Mouse (Mus musculus) stomach, postnatal 0 days (tissue): ENCODE data around the gene Tpm1. TPM values are rescaled to one million over a fixed set of nuclear protein-coding genes. Genes with fewer than 3 reads are reported as not detected.

Experiments
- ATAC-seq: fragments of 200-750 bp; cut with Nextera tagmentation; 2 replicates; pipeline ENCODE4 v1.8.0; 2017; ENCODE audit not compliant: low FRiP score, low TSS enrichment
- DNase-seq: peaks from one replicate; pipeline ENCODE4 v3.0.0-alpha.2; 2016; ENCODE audit warnings: low spot score
- H3K27ac ChIP-seq: fragments of 300-500 bp; sonication (generic); replicated peaks from 2 replicates; pipeline ENCODE4 v1.5.1; 2014; ENCODE audit warnings: mild to moderate bottlenecking, control low read depth
- H3K27me3 ChIP-seq: fragments of 300-500 bp; sonication (generic); 2 replicates; pipeline ENCODE4 v1.6.1; 2014; ENCODE audit warnings: low read length; ENCODE audit not compliant: control insufficient read depth, insufficient read depth
- H3K36me3 ChIP-seq: fragments of 300-500 bp; sonication (generic); 2 replicates; pipeline ENCODE4 v1.6.1; 2014; ENCODE audit warnings: low read length, mixed read lengths; ENCODE audit not compliant: control insufficient read depth, insufficient read depth
- H3K4me1 ChIP-seq: fragments of 300-500 bp; sonication (generic); replicated peaks from 2 replicates; pipeline ENCODE4 v1.6.1; 2014; ENCODE audit warnings: antibody characterized with exemption; ENCODE audit not compliant: control insufficient read depth, insufficient read depth
- H3K4me2 ChIP-seq: fragments of 300-500 bp; sonication (generic); replicated peaks from 2 replicates; pipeline ENCODE4 v1.6.1; 2014; ENCODE audit warnings: low read depth, mild to moderate bottlenecking, control low read depth, moderate library complexity
- H3K4me3 ChIP-seq: fragments of 300-500 bp; sonication (generic); 2 replicates; pipeline ENCODE4 v1.5.1; 2014; ENCODE audit warnings: low read depth, low read length, control low read depth
- H3K9ac ChIP-seq: fragments of 300-500 bp; sonication (generic); 2 replicates; pipeline ENCODE4 v1.6.1; 2014; ENCODE audit warnings: mild to moderate bottlenecking, low read length, control low read depth, mixed read lengths
- H3K9me3 ChIP-seq: fragments of 300-500 bp; sonication (generic); 2 replicates; pipeline ENCODE4 v1.6.1; 2016; ENCODE audit warnings: low read length; ENCODE audit not compliant: control insufficient read depth
- CTCF ChIP-seq: IDR thresholded peaks from 2 replicates; pipeline ENCODE4 v1.5.1; 2016; ENCODE audit warnings: antibody characterized with exemption, low read depth, mild to moderate bottlenecking, moderate library complexity
- EP300 ChIP-seq: optimal IDR thresholded peaks from 2 replicates; pipeline ENCODE3; 2016; ENCODE audit warnings: antibody characterized with exemption
- WGBS: fragments of 180-500 bp; shearing (Covaris S2); extraction: QIAGEN DNeasy Blood & Tissue Kit; methylation state at CpG from one replicate; pipeline ENCODE4 v1.1.7; 2014; 5-methylcytosine and 5-hydroxymethylcytosine counted together
- polyA plus RNA-seq: library from polyadenylated mRNA; unstranded; fragments of >200 nt; fragmentation: Nextera tagmentation; extraction: Ambion mirVana; gene quantifications from 2 replicates; pipeline ENCODE4 v1.2.1, GENCODE M21; 2015

Tpm1 gene
- polyA plus RNA-seq, 1 experiment from 2014 or later: 2,538 TPM

GRCm38 (mm10) chr9:67089167-67089566, 40.0 kb upstream of the Tpm1 start:
- WGBS: 37% methylated on average over 5 of the region's 5 CpGs
- Histone ChIP-seq H3K27me3 (no peaks in the 10 kb centered on the region), H3K4me1 (no peaks in the 10 kb centered on the region), H3K4me3 (no peak overlapping the region), H3K36me3 (no peaks in the 10 kb centered on the region), H3K27ac (no peak overlapping the region), H3K9ac (no peak overlapping the region), H3K4me2 (no peak overlapping the region), H3K9me3 (no peaks in the 10 kb centered on the region)
- TF ChIP-seq CTCF (no peak), EP300 (no peak)
- no peak for ATAC-seq
- DNase-seq: no peak

- no peaks in the 10 kb centered on the region for H3K9me3 ChIP-seq
- no peak overlapping the region for H3K4me3 ChIP-seq
- no peak for TF ChIP-seq EP300
- no peak for TF ChIP-seq CTCF
- no peaks in the 10 kb centered on the region for H3K36me3 ChIP-seq
- ATAC-seq: peak; percentile 58; the same call in 1 of the 2 replicates
- WGBS: 49% methylated on average over 4 of the region's 4 CpGs
- peak; percentile 45 for DNase-seq
- no peaks in the 10 kb centered on the region for H3K27me3 ChIP-seq
- H3K27ac ChIP-seq: no peak overlapping the region
- H3K4me1 ChIP-seq: 0 out of 2 replicates have a peak, but pooled peaks cover 2% of the 10 kb centered on the region
- no peak overlapping the region for H3K9ac ChIP-seq
- no peak overlapping the region for H3K4me2 ChIP-seq
Measured at GRCm38 (mm10) chr9:67083801-67084200, 34.6 kb upstream of the Tpm1 start.

GRCm38 (mm10) chr9:67081688-67082087, 32.5 kb upstream of the Tpm1 start:
- 40% methylated on average over 5 of the region's 5 CpGs for WGBS
- ATAC-seq: peak; percentile 24; the same call in 1 of the 2 replicates
- Histone ChIP-seq H3K4me3 (no peak overlapping the region), H3K9ac (no peak overlapping the region), H3K4me1 (0 out of 2 replicates have a peak, but pooled peaks cover 2% of the 10 kb centered on the region), H3K27ac (no peak overlapping the region), H3K9me3 (no peaks in the 10 kb centered on the region), H3K27me3 (no peaks in the 10 kb centered on the region), H3K36me3 (no peaks in the 10 kb centered on the region), H3K4me2 (no peak overlapping the region)
- no peak for TF ChIP-seq CTCF
- TF ChIP-seq EP300: no peak
- peak; percentile 33 for DNase-seq

GRCm38 (mm10) chr9:67077658-67078319, 28.6 kb upstream of the Tpm1 start:
- Histone ChIP-seq H3K4me2 (no peak overlapping the region), H3K27ac (peak overlapping the region; percentile 65), H3K36me3 (no peaks in the 10 kb centered on the region), H3K9me3 (no peaks in the 10 kb centered on the region), H3K9ac (no peak overlapping the region), H3K4me1 (0 out of 2 replicates have a peak, but pooled peaks cover 2% of the 10 kb centered on the region), H3K27me3 (no peaks in the 10 kb centered on the region), H3K4me3 (no peak overlapping the region)
- ATAC-seq (peak; percentile 82), DNase-seq (peak; percentile 54)
- TF ChIP-seq CTCF (peak; percentile 24), EP300 (no peak)
- 22% methylated on average over 8 of the region's 8 CpGs for WGBS

- WGBS: 57% methylated on average over 7 of the region's 7 CpGs
- Histone ChIP-seq H3K27ac (peak overlapping the region; percentile 65; the same call in 1 of the 2 replicates), H3K4me3 (no peak overlapping the region), H3K4me2 (no peak overlapping the region), H3K36me3 (no peaks in the 10 kb centered on the region), H3K9me3 (no peaks in the 10 kb centered on the region), H3K9ac (no peak overlapping the region), H3K4me1 (0 out of 2 replicates have a peak, but pooled peaks cover 2% of the 10 kb centered on the region), H3K27me3 (no peaks in the 10 kb centered on the region)
- TF ChIP-seq CTCF: no peak
- TF ChIP-seq EP300: no peak
- DNase-seq: no peak
- ATAC-seq: no peak
Measured at GRCm38 (mm10) chr9:67077266-67077657, 28.1 kb upstream of the Tpm1 start.

GRCm38 (mm10) chr9:67072182-67072581, 23.0 kb upstream of the Tpm1 start:
- TF ChIP-seq CTCF (no peak), EP300 (no peak)
- no peaks in the 10 kb centered on the region for H3K9me3 ChIP-seq
- no peaks in the 10 kb centered on the region for H3K36me3 ChIP-seq
- no peak overlapping the region for H3K9ac ChIP-seq
- H3K27me3 ChIP-seq: no peaks in the 10 kb centered on the region
- H3K4me3 ChIP-seq: no peak overlapping the region
- no peak overlapping the region for H3K4me2 ChIP-seq
- H3K4me1 ChIP-seq: no peaks in the 10 kb centered on the region
- WGBS: 11% methylated on average over 2 of the region's 2 CpGs
- no peak overlapping the region for H3K27ac ChIP-seq
- ATAC-seq: peak; percentile 65; the same call in 1 of the 2 replicates
- no peak for DNase-seq
